Mouse (Mus musculus) midbrain, embryonic 13.5 days (tissue): ENCODE data around the gene Colq. TPM values are rescaled to one million over a fixed set of nuclear protein-coding genes. Genes with fewer than 3 reads are reported as not detected.

Experiments
- ATAC-seq: fragments of 200-750 bp; cut with Nextera tagmentation; 2 replicates; pipeline ENCODE4 v1.8.0; 2017; ENCODE audit warnings: mild to moderate bottlenecking, moderate TSS enrichment, moderate library complexity
- H3K27ac ChIP-seq: fragments of 300-500 bp; sonication (generic); 2 replicates; pipeline ENCODE4 v1.5.1; 2015; ENCODE audit warnings: inconsistent platforms, mild to moderate bottlenecking, moderate library complexity
- H3K27me3 ChIP-seq: fragments of 300-500 bp; sonication (generic); 2 replicates; pipeline ENCODE4 v1.6.1; 2015; ENCODE audit warnings: mild to moderate bottlenecking, inconsistent platforms
- H3K36me3 ChIP-seq: fragments of 300-500 bp; sonication (generic); 2 replicates; pipeline ENCODE4 v1.6.1; 2015; ENCODE audit warnings: mild to moderate bottlenecking, inconsistent platforms
- H3K4me1 ChIP-seq: fragments of 300-500 bp; sonication (generic); replicated peaks from 2 replicates; pipeline ENCODE4 v1.6.1; 2015; ENCODE audit warnings: inconsistent platforms
- H3K4me2 ChIP-seq: fragments of 300-500 bp; sonication (generic); replicated peaks from 2 replicates; pipeline ENCODE4 v1.6.1; 2015; ENCODE audit warnings: moderate library complexity, mild to moderate bottlenecking, inconsistent platforms
- H3K4me3 ChIP-seq: fragments of 300-500 bp; sonication (generic); replicated peaks from 2 replicates; pipeline ENCODE4 v1.5.1; 2015; ENCODE audit warnings: mild to moderate bottlenecking, inconsistent platforms
- H3K9ac ChIP-seq: fragments of 300-500 bp; sonication (generic); replicated peaks from 2 replicates; pipeline ENCODE4 v1.6.1; 2015; ENCODE audit warnings: mild to moderate bottlenecking, inconsistent platforms
- H3K9me3 ChIP-seq: fragments of 300-500 bp; sonication (generic); 2 replicates; pipeline ENCODE4 v1.6.1; 2016; ENCODE audit warnings: mild to moderate bottlenecking, inconsistent platforms
- WGBS: fragments of 180-500 bp; shearing (Covaris S2); methylation state at CpG from one replicate; pipeline ENCODE4 v1.1.7; 2015; 5-methylcytosine and 5-hydroxymethylcytosine counted together
- polyA plus RNA-seq: library from polyadenylated mRNA; unstranded; fragments of >200 nt; fragmentation: Nextera tagmentation; extraction: Ambion mirVana; gene quantifications from 2 replicates; pipeline ENCODE4 v1.2.1, GENCODE M21; 2015

Colq gene
- polyA plus RNA-seq, 1 experiment from 2014 or later = not detected

GRCm38 (mm10) chr14:31473297-31473696 lies 117.8 kb downstream of the Colq start:
- Histone ChIP-seq H3K9me3 (no peaks in the 10 kb centered on the region), H3K27ac (no peak overlapping the region), H3K4me3 (no peak overlapping the region), H3K27me3 (no peaks in the 10 kb centered on the region), H3K4me2 (no peak overlapping the region), H3K9ac (no peak overlapping the region), H3K36me3 (peaks cover 9% of the 10 kb centered on the region), H3K4me1 (no peaks in the 10 kb centered on the region)
- ATAC-seq = no peak
- WGBS = 71% methylated on average over 2 of the region's 2 CpGs

Other genes starting within 250 kb of the Colq start
- 111 and 116 TPM in 2 replicates for gene Sh3bp5, start 155.3 kb downstream of the Colq start, polyA plus RNA-seq
- 11.6 and 12.2 TPM in 2 replicates for gene Eaf1, start 96.9 kb downstream of the Colq start, polyA plus RNA-seq
- 55.3 and 67.1 TPM in 2 replicates for gene Mettl6, start 96.3 kb downstream of the Colq start, polyA plus RNA-seq
- gene Gm49387, start 49.5 kb upstream of the Colq start, polyA plus RNA-seq = not detected in 2 replicates
- 13.6 and 14.8 TPM in 2 replicates for gene Btd, start 49.7 kb upstream of the Colq start, polyA plus RNA-seq
- gene Hacl1, start 49.9 kb upstream of the Colq start, polyA plus RNA-seq = 7.5 and 8.6 TPM in 2 replicates
- gene Ankrd28, start 239.3 kb upstream of the Colq start, polyA plus RNA-seq = 9.9 and 11.1 TPM in 2 replicates